Mouse (Mus musculus) hematopoietic stem cell, adult 5-6 weeks (primary cell): ENCODE results near the gene Rnf223. TPM values are rescaled to one million over a fixed set of nuclear protein-coding genes. Genes with fewer than 3 reads are reported as not detected.

Source experiments
- ATAC-seq, 2 experiments: fragments of 125-278 bp in 1 of 2; replicated peaks in 1 of 2; 2 replicates each; pipeline ENCODE4 v1.8.0; 2016 to 2017; ENCODE audit warnings: inconsistent platforms in 2 of 2, mild to moderate bottlenecking in 2 of 2, moderate number of reproducible peaks in 2 of 2, low read depth in 1 of 2, moderate TSS enrichment in 1 of 2; ENCODE audit not compliant: low FRiP score in 2 of 2, poor library complexity in 2 of 2, severe bottlenecking in 2 of 2, insufficient read depth in 1 of 2, low TSS enrichment in 1 of 2
- total RNA-seq: library from RNA; stranded (forward); fragments of 172-1452, 232-1000 nt; gene quantifications from 2 replicates; pipeline ENCODE4 v1.2.3, GENCODE M21; 2017

The Rnf223 gene
- total RNA-seq: not detected in 2 replicates

DNA sequence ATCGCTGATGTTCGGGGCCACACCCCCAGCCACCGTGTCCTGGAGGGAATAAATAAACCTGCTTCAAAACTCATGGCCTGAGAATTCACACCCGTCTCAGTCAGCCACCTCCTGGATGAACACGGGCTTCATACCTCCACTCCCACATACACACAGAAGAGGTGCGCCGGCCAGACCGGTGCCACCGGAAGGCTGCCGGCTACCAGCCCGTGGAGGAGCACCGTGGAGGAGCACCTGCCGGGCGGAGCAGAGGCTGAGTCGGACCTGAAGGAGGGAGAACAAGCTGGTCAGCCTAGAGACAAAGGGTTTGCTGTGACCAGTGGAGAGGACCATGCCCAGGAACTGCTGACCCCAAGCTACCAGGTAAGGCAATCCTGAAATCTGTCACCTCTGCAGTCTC lies at the start of gene Rnf223:
Gene Rnf223 (plus strand): TSS at position 78 of the 400 bp plus-strand sequence.
- ATAC-seq: no peak

DNA sequence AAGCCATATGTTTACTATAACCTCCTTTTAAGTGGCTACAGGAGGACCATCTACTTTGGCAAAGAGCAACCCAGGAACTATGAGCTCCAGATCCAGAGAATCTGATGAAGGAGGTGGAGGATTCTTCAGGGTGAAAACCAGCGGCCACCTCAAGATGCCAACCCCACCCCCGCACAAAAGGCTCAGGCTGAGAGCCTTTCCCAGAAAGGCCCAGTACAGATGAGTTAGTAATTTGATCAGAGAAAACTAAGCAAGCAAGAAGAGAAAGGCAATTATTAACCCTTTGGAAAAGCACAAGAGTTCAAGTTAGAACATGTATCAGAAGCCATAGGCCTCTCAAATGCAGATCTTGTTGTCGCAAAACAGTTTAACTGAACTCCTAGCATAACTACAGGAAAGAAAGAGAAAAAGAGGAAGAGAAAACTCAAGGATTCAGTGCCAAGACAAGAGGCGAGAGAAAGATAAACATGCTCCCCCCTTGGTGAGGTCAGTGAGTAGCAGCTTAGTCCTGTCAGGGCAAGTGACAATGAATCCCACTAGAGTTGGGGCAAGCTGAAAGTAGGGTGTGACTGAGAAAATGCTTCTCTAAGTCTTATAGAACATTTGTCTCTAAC lies 47.6 kb upstream of the Rnf223 start:
- ATAC-seq: peak in 1 of 2 experiments; percentile 54; a peak in 1 of 4 replicates

DNA sequence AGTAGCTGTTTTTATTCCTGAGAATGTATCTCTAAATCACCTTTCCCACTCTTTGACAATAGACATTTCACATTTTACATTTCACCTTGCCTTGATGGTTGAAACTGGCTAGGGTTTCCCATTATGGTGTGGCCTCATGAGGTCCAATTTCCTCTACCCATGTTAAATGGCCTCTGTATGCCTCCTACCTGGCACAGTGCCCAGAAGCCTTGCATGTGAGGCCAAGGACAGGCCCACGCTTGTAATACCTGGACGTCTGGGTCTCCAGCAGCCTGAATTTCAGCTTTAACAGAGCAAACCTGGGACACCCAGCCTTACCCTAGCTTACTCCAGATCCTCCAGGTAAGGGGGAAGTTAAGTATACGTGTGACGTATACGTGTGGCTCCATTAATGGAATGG lies 47.0 kb upstream of the Rnf223 start:
- ATAC-seq: peak in 1 of 2 experiments; percentile 6; a peak in 1 of 4 replicates

DNA sequence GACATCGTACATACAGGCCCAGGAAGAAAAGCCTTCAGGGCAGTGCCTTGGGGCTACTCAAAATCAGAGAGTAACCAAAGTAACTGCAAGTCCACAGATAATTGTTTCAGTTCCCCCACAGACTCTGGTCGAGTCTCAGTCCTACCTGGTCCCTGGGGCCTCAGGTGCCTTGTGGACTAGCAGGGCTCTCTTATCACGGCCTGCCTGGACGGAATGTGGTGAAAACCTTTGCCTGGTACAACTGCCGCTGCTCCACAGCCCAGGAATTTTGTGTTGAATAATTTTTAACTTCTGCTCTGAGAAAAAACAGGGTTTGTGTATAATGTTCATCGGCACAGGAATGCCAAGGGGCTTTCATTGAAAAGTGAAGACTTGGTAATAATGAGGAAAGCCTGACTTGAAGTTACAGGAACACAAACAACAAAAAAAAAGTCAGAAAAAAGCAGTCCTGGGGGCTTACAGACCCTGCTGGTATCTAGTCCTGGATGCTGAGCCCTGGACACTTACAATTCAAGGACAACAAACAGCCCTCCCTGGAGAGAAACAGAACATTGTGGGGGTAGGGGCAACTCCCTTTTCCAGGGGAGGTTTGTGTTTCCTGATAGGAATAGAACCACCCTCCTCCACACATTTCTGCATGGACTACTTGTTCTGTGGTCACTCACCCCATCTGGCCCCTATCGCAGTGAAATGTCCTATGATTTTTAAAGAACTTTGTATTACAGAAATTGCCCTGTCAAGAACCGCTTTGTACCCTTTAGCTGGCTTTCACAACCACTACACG lies 46.0 kb upstream of the Rnf223 start:
- ATAC-seq: no peak

DNA sequence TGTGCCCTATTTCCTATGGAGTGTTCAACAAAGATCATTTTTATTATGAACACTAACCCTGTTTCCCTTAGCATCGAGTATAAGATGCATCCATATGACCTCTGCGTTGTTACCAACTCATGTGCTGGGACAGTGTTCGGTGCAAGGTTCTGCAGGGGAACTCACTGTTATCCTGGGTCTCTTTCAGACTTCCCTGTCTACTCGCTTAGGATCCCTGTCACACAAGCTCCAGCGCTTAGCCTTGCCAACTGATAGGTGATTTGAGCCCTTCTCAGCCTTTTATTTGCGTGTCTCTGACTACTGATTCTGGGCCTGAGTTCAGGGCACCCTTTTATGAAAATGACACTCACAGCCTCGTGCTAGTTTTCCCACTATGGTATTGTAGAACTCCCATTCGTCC lies 45.1 kb upstream of the Rnf223 start:
- no peak for ATAC-seq

DNA sequence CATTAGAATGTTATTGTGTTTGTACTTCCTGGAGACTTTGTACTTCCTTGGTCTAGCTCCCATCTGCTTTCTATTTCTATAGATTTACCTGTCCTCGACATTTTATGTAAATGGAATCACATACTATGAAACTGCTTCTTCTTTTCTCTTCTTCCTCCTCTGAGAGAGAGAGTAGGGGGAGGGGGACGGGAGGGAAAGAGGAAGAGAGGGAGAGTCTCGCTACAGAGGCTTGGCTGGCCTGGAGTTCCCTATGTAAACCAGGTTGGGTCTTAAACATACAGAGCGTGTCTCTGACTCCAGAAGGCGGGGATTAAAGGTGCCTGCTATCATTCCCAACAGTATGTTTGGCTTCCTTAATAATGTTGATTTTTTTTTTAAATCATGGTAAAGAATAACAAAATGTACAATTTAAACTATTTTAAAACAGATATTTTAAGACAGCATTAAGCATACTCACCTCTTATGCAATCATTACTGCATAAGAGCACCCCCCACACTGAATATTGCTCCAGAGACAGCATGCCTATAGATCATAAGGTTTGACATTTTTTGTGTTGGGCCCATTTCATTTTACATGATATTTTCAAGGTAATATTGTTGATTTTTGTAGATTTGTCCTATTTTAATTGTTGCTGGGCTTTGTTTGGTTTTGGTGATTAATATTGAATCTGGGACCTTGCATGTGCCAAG lies 42.8 kb upstream of the Rnf223 start:
- ATAC-seq: peak; percentile 81; a peak in 3 of 4 replicates

DNA sequence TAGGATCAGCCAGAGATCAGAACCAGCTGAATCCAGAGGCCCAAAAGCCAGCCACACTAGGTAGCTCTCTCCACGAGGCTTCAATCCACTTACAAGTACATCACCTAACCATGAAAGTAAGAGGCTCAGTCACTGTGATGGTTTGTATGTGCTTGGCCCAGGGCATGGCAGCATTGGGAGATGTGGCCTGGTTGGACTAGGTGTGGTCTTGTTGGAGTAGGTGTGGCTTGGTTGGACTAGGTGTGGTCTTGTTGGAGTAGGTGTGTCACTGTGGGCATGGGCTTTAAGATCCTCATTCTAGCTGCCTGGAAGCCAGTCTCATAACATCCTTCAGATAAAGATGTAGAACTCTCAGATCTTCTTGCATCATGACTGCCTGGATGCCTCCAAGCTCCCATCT lies 39.1 kb upstream of the Rnf223 start:
- no peak for ATAC-seq

DNA sequence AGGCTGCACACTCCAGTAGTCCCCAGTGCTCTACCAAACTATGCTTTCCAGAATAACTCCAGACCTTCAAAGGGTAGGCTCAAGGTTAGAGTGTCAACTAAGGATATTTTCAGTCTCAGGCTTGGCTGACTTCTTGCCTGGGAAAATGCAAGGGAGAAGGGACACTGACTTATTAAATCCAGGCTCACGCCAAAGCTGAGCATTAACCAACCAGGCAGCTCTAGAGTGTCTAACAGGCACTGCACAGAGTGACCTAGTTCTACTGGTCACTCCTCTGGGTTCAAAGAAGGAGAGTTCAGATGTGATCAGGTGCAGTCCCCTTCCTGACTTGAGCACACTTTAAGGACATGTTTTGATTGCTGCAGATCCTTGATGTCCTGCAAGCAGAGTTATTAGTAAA lies 37.5 kb upstream of the Rnf223 start:
- no peak for ATAC-seq

DNA sequence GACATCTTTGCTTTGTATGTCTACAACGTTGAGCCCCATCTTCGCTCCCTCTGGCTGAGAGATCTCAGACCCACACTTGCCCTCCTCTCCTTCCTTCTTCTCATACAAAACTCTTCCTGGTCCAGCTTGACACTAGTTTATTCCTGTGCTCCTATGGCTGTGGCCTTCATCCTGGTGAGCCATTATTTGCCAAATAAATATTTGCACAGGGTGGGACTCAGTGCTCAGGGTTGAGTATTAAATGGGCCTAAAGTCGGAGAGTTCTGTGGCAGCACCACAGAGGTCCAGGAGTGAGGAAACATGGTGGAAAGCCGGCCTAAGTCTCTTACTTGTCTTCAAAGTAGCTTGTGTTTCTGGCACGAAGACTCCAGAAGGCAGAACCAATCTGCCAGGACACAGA lies 36.6 kb upstream of the Rnf223 start:
- no peak for ATAC-seq

DNA sequence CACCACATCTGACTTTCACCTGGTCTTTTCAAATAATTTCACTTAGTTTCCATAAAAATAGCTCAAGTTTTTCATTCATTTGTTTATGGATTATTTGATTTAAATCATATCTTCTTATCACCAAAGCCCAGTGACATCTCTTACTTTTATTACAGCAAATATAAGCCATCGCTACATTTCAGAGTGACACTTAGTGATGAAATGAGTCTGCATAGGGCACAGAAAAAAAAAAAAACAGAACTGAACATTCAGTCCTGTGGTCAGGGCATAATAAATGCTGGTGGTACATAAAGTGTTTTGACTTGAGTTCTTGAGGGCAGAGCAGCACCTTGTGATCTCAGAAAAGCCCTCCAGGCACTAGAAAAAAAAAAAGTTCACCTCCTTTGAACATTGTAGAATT lies 34.1 kb upstream of the Rnf223 start:
- no peak for ATAC-seq

DNA sequence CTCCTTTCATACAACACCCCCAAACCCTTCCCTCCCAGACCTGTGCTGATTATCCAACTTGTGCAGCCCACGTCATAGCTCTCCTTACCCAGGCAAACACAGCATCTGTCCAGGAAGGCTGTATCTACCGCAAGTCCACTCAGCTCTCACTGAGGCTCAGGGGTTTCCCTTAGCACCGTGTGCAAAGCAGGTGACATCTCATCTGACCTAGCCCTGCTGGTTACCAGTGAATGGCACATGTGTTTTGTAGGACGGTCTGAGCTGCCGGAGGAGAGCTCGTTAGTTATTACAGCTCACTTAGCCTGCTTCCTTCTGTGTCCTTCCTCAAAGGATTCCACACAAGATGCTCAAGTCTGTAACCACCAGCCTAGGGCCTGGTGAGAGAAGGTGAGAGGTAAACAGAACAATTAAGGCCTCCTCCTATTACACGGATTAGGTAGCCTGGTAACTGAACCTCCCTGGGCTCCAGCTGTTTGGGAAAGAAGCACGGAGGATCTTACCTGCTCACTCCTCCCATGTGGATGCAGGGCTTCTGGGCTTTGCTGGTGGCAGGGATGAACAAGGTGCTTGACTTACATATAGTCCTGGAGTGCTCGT lies 32.4 kb upstream of the Rnf223 start:
- no peak for ATAC-seq

DNA sequence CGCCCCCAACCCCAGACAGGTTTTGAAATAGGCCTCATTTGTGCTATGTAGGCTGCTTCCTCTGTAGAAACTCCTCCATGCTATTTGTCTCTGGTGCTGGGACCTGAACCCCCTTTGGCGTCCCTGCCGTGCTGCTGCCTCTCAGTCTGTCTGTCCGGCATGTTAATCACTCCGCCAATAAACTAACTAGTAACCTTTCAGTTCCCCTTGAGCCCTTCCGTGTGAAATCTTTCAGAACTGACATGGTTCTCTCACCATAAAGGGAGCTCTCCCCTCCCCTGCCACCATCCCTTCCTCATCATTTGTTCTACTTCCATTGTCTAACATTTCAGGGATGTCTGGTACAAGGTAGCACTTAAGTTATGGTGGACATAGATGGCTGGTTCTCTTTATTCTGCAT lies 30.9 kb upstream of the Rnf223 start:
- ATAC-seq: no peak

DNA sequence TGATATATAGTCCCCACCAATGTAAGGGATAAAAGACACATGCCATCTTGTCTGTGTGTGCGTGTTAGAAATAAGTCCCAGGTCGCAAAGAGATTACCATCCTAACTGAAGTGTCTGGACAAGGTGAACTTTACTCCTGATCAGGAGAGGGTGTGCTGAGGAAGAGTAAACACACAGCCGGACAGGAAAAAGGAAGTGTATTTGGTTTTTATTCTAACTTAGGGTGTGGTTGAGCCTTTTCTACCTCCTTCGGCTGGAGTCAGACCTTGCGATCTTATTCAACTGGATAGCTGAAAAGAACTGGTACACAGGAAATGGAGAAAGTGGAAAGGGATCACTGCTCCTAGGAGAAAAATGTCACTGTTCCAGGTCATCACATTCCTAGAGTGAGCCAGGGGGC lies 29.8 kb upstream of the Rnf223 start:
- ATAC-seq: no peak

DNA sequence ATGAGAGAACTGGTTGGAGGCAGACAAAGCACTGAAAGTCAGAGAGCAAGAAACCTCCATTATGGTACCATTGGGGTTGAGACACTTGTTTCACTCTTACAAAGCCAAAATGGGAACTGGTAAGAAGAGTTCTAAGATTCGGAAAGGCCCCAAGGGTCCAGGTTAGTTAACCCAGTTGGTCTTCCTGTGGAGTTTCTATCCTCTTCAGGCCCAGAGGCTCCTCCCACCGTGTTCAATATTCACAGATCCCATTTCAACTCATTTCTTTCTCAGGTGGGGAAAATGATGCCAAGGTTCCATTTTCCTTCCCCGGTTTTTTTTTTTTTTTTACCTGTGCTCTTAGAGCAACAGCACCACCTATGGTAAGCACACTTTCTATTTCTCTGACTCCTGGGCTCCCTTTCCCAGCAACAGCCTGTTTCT lies 28.8 kb upstream of the Rnf223 start:
- ATAC-seq: no peak

DNA sequence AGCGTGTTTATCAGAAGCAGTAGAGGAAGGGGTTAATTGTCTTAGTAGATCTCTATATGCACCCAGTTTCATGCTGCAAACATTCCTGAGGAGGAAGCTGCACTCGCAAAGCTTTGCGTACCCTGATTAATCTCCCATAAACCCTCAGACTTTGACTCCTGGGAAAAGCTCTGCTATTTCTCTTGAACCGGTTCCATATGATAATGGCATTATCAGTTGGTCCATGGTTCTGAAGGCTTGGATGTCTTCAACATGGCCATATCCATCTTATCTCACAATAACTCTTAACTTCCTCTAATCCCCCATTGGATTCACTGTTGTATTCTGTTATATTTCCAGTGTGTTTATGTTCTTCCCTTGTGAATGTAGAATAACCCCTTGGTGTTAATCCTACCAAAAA lies 27.0 kb upstream of the Rnf223 start:
- ATAC-seq: no peak

DNA sequence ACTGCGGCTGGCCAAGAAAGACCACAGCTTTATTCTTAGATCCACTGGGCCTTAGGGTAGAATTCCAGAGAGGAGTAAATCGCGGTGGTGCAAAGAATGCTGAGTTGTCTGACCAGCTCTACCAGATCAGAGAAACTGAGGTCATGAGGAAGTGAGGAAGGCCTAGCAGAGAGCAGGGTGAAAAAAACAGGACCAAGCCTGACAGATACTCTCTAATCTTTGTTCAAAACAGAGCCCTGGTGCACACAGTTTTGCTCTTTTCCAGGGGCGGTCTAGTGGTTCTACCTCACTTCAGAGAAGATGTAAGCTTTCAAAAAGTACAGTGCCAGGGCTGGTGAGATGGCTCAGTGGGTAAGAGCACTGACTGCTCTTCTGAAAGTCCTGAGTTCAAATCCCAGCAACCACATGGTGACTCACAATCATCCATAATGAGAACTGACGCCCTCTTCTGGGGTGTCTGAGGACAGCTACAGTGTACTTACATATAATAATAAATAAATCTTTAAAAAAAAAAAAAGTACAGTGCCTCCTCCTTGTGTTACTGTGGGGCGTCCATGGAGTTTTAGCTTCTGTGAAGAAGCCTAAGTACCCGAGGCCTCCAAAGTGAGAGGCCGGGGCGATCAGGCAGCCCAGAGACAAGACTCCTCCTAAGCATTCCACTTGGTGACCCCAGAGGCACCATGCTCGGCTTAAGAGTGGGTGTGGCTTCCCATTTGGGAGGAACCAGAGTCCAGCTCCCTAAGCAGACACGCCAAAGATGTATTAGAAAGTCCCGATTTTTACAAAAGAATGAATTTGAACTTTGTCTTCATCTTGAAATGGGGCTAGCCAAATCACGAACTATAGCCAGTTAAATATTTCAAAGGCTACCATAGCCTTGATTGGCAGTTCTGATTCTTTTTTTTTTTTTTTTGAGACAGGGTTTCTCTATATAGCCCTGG lies 21.4 kb upstream of the Rnf223 start:
- ATAC-seq: peak; percentile 9 to 30; a peak in 1 of 4 replicates
